Mouse (Mus musculus): ENCODE measurements at regions not wholly inside any gene's neighbourhood (a gene's known extent, or its start where the extent isn't known, plus 50 kb on each side); places are given as distances from the start of the nearest gene placed in this dataset.
A peak's percentile ranks its signal among the peaks of the same experiment; 100 is the strongest.

DNA sequence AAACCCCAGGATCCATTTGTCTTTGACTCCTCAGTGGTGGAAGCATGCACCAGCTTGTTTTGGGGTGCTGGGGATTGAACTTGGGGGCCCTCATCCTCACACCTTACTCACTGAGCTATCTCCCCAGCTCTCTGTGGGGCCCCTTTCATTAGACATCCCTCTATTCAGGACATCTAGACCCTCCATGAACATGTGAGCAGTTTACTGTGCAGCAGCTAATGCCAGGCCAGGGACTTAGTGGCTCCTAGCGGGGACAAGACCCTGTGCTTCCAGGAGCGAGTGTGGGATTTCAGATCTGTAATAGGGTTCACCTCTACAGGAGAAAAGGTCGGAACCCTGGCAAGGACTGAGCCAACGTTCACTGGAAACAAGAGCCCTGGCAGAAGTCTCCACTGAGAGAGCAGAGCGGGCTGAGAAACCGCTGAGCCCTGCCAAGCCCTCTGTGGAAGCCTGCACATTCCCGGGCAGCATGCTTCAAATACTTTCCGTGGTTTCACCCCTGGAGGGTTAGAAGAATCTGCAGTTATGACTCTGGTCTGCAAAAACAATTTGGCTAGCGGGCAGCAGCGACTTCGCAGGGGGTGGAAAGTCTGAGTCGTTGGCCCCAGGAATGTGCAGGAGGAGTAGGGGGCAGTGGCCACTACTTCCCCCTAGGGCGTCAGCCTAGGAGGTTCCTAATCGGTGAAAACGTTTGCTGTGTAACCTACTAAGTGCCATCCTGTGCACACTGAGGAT is 125.6 kb downstream of the Smad6 start:
- DNase-seq: peak; percentile 65

DNA sequence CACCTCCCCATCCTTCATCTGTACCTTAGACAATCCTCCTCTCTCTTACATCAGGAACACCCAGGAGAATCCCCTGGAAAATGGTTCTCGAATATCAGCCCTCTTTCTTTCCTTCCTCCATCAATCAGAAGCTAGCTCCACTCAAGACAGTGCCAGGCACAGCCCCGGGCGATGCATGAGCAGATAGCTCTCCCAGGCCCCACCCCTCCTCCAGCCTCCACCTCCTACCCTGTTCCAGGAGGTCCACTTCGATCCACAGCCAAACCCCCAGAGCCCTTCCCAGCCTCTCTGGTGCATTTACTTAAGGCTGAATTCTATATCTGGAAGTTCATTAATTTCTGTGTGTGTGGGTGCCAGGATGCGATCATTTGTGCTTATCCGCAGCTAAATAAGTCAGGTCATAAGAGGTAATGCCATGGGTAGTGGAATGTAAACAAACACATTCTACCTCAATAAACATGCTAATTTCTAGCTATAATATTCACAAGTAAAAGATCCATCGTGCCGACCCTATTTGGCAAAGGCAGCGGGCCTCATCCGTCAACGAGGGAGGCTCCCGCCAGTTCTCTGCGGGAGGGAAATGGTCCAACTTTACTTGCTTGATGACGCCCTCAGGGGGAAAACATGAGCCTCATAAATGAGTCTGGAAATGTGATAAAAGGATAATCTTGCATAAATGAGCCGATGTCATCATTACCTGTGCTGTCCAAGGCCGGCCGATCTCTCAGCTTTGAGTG is 129.5 kb downstream of the Smad6 start:
- no peak for DNase-seq

DNA sequence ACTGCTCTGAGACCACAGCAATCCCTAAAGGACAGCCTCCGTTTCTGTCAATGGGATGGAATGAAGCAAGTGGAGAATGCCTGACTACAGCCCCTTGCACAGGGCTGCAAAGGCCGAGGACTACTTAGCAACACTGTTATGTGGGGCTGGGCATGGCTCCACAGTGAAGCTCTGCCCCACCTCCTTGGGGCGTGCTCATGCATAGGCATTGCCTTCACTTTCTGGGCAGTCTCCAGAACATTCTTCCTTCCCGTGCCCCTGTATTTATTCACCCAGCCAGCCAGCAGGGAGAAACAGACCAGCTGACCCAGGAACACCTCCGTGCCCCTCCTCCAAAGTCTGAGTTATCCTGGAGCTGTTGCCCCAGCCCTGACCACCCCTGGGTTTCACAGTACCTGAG is 131.1 kb downstream of the Smad6 start:
- no peak for DNase-seq

DNA sequence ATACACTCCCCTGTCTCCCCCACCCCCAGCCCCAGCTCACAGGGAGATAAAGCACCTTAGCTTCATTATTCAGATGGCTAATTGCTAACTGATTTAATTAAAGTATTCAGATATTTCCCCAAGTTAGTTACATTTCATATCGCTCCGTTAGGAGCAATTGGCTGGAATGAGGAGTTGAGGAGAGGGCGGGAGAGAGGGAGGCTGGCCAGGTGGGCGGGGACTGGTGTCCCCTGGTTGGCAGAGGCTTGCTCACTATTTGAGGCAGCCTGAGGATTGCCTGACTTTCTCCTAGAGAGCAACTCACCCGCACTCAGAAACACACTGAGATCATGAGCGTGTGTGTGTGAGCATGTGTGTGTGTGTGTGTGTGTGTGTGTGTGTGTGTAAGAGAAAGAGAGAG is 131.8 kb upstream of the Smad3 start:
- no peak for DNase-seq

DNA sequence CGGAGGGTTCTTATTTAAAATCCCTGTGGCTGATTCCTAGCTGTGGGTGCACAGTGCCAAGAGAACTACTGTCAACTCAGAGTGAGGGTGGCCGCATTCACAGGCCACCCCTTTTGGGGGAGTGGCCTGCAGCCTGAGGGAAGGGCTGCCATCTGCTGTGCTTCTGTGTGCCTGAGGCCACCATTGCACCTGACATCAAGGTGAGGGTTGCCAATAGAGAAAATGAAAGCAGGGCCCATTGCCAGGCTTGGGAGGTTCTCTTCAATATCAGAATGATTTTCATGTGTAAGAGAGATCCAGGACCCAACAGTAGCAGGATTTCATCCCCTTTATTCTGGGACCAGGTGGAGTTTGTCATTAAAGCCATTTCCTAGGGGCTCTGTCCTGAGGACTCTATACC is 127.2 kb upstream of the Smad3 start:
- no peak for DNase-seq

DNA sequence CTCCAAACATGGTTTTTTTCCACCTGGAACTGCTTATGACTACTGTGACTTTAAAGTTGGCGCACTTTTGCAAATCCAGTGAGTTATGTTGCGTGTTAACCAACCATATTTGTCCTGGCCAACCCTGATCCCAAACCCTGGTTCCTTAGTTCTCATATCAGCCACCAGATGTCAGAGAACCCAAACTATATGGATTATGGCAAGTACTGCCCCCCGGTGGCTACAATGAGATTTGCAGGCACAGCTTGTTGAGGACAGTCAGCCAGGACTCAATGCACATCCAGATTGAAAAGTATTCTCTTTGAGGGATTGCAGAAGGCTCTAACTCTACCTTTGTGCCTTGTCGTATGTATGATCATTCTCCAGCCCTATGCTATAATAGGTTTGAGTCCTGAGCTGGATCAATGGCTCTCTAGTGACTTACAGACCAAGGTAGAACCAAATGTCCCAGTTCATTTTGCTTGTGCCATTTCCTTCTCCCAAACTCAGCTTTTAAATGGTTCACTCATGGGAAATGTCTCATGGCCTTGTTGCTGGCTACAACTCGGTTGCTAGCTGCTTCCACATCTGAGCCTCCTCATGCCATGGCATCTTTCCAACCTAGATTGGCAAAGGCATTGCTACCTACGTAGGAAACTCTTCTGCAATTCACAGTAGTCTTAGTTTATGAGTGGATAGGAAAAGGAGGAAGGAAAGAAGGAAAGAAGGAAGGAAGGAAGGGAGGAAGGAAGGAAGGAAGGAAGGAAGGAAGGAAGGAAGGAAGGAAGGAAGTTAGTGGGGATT is 126.1 kb upstream of the Smad3 start:
- no peak for DNase-seq

DNA sequence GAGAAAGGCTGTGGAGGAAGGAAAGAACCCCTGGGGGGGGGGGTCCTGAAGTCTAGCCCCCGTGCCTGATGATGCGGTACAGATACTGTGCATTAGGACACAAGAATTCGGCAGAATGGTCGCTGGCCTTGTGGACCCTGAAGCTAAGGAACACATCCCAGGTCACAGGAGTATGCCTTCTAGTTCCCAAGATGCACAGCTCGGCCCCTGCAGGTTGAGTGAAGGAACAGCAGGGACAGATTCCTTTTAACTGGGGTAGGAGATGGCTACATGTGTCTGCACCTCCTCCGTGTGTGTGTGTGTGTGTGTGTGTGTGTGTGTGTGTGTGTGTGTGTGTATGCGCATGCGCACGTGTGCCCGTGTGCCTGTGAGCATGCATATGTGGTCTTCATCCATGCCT is 123.9 kb upstream of the Smad3 start:
- DNase-seq: peak; percentile 38

DNA sequence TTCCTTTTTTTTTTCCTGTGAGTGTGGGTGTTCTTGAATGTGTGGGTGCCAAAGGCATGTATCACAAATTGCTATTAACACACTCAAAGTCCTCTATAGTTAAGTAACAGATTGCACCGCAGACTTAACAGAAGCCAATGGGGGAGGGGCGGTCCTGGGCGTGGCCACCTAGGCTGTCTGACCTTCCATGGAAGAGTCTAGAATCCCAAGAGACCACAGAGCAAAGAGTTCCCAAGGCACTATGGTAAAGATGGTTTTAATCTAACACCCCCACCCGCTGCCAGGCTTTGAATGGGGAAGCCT is 123.4 kb upstream of the Smad3 start:
- DNase-seq: peak; percentile 59

DNA sequence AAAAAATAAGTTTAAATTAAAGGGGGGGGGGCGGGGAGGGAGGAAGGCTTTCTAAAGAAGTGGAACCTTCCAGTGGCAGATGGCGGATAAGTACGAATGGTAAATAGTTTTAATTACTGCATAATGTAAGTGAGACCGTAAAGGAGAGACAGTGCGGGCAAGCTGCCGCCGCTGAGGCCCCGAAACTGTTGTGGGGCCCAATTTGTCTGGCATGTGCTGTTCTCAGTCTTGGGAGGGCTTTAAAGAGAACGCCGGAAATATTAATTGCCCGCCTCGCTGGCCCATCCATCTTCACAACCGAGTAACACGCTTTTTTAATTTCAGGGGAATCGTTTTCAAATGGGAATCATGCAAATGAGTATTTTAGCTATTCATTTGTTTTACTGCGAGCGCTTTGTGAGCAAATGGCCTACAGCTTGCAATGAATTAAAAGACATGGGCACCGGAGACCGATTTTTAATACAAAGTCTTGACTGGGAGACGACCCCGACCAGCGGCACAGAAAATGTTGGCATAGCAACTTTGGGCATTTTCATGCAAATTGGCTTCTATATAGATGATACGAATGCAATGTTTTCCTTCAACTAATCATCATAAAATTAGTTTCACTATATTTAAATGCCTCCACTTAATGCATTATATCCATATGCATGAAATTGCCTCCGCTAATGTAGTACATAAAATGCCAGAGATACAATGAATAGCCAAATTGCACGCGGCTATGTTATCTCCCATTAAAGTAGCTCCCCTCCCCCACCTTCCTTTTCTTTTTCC is 122.9 kb upstream of the Smad3 start:
- peak; percentile 52 for DNase-seq

DNA sequence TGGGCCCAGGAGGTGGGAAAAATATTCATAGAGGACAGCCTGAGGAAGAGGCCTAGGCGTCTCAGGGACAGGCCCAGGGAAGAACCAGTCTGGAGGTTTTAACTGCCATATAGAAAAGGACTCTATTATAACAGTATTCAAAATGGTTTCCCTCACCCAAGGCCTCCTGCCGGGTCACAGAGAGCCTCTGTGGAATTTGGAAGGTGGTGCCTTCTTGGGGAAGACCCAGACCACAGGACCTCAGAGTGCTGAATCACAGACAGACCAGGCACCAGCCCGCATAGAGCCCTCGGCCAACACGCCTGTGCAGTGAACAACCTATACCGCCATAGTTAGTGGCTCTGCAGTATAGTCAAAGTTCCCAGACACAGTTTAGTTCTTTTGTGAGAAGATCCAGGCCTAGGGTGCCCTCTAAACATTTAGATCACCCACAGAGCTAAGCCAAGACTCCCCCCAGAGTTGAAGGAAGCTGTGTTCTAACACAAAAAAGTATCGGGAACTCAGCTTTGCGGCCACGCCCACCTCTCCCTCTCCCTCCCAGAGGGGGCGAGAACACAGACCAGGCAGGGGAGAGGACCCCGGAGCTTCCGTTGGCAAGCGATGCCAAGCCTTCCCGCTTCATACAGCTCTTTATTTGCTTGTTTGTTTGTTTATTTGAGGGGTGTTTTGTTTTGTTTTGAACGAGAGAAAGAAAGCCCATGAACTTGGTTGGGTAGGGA is 122.1 kb upstream of the Smad3 start:
- peak; percentile 62 for DNase-seq

DNA sequence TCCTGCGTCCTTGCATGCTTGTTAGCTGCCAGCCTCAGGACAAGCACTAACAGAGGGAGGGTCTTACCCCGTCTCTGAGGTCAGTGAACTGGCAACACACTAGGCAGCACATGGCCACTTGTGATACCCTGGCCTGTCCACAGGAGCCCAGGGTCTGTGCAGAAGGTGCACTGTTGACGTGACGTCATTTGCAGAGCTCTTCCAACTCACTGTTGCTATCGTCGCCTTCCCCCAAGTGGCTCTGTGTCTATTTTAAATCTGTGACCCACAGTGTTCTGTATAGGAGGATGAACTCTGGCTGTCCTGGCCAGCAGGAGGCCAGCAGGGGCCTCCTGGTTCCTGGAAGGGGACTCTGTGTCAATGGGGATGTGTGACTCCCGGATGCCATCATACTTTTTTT is 120.1 kb upstream of the Smad3 start:
- DNase-seq: no peak

DNA sequence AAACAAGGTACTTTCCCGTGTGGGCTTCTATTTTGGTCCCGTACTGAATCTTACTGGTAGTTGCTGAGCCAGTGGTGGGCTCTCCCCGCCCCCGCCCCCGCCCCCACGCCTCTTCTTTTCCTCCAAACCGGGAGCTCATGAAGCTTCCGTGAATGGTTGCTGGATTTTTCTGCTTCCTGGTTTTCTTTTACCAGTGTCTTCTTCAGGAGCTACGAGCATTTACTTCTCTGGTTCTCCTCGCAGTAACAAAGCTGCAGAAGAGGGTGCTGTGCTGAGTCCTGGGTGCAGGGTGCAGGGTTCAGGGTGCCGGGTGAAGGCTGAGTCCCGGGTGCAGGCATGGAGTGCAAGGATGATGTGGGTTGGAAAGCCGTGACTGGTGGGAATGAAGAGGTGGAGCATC is 119.1 kb upstream of the Smad3 start:
- no peak for DNase-seq

DNA sequence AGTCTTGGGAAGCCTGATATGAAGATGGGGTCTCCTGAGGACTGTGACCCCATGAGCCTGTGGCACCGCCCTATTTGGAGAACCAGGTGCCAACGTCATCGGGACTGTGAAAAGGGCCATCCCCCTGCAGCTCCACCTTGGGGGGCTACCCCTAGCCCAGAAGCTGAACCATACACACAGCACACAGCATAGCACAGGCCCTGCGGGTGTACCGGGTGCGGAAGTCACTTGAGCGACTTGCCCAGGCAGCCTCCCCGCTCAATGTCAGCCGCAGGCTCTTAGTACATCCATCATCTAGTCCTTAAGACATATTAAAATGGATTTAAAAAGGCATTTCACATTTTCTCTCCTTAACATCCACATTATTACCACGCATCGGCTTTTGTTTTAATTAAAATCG is 118.2 kb upstream of the Smad3 start:
- no peak for DNase-seq

DNA sequence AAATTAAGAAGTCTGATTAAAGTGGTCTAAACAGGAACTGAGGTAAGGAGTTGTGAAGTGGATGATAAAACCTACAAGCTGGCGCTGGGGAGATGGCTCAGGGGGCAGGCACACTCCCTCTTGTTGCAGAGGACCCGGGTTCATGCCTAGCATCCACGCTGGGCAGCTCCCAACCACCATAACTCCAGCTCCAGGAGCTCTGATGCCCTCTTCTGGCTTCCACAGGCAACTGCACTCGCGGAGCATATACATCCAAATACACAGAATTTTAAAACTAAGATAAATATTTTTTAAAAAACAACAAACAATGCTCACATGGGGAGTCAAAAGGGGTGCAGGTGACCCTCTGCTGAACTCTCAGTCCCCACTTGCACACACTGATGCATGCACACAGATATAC is 117.4 kb upstream of the Smad3 start:
- DNase-seq: no peak

DNA sequence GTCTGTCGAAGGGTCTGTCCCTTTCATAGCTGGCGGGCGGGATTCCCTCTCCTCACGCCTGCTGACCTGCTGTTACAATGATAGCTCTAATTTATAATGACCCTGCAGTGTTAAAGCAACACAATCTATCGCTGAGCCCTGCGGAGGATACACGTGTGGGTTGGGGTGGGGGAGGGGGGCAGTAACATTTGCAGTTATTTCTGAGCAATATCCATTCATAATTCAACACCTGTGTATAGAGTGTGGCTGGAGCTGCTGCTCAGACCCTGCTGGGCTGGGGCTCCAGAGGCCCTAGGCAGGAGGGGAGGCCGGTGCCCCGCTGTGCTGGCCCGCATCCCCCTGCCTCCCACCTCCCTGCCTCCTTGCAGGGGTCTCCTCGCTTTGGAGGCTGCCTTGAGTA is 106.6 kb upstream of the Smad3 start:
- DNase-seq: peak; percentile 25

DNA sequence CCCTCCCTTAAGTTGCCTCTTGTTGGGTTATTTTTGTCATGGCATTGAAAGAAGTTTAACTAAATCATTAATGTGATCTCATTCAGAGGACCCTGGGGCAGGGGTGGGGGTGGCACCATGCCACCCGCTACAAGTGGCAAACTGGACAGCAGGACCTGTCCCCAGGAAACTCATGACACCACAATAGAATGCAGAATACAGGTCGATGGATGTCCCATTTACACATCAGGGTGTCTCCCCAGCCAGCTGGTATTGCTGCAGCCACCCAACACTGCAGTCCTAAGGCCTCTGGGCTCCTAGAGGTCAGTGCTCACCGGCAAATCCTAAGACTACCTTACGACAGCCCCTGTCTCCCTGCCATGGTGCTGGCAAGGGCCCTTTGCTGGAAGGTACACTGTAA is 105.5 kb upstream of the Smad3 start:
- DNase-seq: no peak

DNA sequence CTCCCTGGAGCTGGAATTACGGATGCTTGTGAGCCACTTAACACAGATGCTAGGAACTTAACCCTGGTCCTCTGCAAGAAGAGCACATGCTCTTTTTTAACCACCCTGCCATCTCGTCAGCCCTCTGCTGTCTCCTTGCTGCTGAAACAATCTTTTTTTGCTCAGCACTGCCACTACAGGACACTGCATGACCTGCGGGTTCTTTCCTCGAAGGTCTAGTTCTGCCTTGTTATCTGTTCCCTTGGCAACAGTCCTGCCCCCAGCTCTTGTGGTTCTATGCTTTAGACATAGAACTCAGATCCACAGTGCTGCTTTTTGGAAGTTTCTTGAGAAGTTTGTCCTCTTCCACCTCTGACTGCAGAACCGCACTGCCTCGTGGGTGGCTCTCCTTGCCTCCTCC is 104.6 kb upstream of the Smad3 start:
- DNase-seq: peak; percentile 76

DNA sequence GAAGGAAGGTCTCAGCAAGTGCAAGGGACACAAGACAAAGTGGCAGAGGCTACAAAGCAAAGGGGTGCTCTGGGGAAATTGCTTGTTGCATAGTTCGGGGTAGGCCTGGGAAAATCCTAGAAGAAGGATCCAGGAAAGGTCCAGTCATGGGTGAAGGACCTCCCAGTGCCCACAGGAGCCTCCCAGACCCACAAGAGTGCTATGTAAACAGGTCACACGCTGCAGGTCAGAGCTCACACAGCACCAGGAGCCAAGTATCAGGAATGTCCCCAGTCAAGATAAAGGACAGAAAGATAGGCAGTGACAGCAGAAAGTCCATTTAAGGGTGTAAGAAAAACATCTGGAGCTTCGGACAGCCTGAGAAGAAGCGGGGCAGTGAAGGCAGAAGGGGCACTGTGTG is 103.6 kb upstream of the Smad3 start:
- DNase-seq: no peak

DNA sequence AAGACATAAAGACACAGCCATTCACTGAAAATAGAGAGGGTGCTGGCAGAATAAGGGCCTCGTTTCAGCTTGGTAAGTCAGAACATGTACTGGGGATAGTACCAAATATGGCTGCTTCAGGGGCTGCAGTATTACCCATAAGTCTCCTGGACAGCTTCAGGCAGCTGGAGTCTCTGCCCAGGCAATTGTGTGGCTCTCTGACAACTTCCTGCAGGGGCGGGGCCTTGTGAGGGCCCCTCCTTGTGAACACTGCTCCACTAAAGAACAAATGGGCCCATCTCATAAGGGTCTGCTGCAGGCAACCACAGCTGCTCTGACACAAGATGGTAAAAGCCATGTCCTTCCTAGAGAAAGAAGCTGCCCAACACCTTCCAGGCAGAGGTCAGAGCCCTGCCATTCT is 102.4 kb upstream of the Smad3 start:
- DNase-seq: no peak

DNA sequence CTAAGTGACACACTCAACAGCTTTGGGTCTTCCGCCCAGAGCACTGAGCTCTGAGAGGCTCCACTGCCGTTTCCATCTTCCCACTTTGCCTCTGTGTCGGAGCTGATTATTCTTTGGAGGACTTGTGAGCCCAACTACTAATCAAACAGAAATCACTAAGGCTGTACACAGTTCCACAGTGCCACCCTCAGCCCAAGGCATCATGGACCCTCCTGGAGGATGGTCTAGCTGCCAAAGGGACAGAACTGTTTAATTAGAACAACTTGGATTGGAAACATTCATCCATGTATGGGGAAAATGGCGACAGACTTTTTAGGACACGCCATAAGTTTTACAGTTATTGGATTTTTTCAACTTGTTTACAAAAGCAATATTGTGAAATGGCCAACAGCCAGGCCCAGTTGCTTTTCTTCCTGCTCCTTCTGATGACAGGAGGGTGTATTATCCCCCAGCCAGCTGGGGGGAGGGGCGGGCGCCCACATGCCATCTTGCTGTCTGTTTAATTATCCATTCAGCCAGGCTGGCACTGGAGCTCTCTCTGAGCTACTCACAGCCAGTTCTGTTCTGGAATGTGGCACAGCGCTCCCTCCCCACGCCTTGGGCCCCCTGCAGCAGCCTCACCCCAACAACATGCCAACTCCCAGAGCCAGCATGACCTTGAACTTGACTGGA is 98.4 kb upstream of the Smad3 start:
- DNase-seq: no peak

DNA sequence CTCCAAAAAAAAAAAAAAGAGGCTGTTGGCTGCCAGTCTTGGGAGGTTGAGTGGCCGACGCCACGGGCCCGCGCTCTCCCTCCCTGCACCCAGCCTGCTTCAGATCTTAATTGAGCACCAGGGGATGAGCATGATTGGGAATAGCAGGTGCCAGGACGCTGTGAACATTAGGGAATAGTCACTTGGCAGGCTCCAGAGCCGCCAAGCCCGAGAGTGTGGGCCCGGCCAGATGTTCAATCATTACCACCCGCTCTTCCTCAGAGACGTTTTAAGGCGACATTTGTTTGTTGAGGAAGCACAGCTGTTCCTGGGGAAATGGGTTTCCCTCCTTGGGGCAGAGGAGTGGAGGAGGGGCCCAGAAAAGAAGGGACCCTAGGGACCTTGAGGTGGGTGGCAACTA is 94.0 kb upstream of the Smad3 start:
- DNase-seq: no peak

DNA sequence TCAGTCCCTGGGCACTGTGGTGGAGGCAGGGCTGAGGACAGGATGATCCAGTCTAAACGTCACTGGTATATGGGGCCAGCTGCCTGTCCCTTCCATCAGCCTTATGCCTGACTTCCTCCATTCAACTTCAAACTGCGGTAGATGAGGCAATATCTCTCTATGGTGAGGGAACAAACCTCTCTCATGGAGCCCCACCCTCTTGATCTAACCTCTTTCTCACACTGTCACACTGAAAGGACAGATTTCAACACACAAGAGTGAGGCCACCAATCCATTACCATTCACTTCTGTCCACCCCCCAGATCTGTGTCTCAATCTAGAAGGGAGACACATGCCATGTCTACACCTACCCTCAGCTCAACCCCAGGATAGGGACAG is 92.5 kb upstream of the Smad3 start:
- no peak for DNase-seq

Data from embryo, embryonic 11 days (tissue).